Mouse (Mus musculus) heart, adult 11 months (tissue): Measurements from ENCODE around the gene Cdh23.
A peak's percentile ranks its signal among the peaks of the same experiment; 100 is the strongest.

Experiments
- DNase-seq: peaks from one replicate; pipeline ENCODE4 v3.0.0; 2022

Gene Cdh23

GRCm38 (mm10) chr10:60304854-60305628, 391.2 kb downstream of the Cdh23 start:
- DNase-seq = peak; percentile 95

DNA sequence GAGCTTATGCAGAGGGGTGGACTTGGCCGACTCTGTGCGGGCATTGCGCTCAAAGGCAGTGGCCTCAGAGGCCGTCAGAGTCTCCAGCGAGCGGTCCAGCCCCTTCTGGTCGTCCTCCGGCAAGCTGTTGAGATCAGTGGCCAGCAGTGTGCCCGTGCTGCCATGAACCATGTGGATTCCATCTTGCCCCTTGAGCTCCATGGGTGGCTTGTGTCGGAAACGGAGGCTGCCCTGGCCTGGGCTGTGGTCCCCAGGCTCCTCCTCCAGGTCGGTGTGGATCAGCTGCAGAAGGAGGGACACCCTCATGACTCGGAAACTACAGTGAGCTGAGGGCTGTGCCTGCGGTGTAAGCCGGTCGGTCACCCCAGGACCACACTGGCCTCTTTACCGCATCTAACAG, 392.9 kb downstream of the Cdh23 start:
- DNase-seq = no peak

- DNase-seq = no peak
Measured at GRCm38 (mm10) chr10:60299636-60300035, 396.7 kb downstream of the Cdh23 start.

DNA sequence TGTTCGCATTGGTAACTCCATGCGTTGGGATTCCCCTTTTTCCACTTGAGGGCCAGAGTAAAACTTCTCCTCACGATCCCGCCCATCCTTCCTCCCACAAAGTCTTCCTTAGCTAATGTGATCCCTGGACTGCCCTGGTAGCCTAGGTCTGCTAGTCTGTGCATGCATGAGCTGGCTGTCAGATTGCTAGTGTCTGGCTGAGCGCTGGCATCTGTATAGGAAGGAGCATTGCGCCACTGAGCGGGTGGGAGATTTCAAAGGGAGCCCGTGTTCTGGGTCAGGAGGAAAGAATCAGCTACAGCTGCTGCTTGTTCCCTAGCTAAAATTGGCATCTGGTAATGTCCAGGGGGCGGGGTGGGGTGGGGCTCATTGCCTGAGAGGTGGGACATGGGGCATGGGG, 400.3 kb downstream of the Cdh23 start:
- peak; percentile 94 for DNase-seq

- DNase-seq = no peak
Measured at GRCm38 (mm10) chr10:60295356-60295755, 400.9 kb downstream of the Cdh23 start.

DNA sequence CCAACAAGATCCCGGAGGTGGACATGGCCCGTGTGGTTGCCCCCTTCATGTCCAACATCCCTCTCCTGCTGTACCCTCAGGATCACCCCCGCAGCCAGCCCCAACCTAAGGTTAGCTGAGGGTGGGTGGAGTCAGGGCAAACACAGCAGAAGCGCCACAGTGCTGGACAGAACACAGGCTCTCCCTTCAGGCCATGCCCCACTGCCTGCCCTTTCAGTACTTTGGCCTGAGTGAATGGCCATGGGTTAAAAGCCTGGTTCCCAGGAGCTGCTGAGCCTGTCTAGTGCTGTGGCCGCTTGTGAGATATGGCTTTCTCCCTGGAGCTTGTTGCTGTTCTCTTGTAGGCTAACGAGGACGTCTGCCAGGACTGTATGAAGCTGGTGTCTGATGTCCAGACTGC, 401.7 kb downstream of the Cdh23 start:
- no peak for DNase-seq

- DNase-seq = no peak
Measured at GRCm38 (mm10) chr10:60292209-60292608, 404.1 kb downstream of the Cdh23 start.

- DNase-seq = no peak
Measured at GRCm38 (mm10) chr10:60290739-60291110, 405.6 kb downstream of the Cdh23 start.

DNA sequence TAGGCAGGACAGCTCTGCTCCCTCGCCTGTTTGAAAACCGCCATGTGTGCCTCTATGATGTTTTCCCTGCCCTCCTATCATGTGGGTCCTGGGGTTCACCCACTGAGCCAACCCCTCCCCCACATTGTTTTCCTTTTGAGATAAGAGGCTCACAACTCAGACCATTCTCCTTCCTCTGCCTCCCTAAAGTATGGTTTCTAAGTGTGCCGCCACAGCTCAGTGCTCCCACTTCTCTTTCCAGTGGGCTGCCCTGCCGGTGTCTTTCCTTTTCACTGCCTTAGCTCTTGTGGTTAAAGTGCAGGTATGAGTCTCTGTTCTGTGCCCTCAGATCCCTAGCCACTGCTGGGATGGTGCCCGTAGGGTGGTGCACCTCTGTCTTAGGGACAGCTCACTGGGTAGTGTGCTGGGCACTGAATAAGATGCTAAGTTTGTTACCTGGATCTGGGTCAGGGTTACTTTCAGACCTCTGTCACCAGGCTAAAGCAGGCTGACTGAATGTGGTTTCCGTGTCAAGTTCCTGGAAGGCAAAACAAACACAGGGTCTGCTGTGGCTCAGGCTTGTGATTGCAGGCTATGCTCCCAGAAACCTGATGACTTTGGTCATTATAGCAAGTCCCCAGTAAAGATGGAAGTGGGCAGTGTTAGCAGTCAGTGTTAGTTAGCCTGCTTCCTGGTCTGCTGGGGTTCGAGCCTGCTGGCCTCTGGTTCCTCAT, 406.1 kb downstream of the Cdh23 start:
- DNase-seq = no peak

GRCm38 (mm10) chr10:60289216-60289615, 407.1 kb downstream of the Cdh23 start:
- no peak for DNase-seq

- DNase-seq = no peak
Measured at GRCm38 (mm10) chr10:60287726-60288125, 408.6 kb downstream of the Cdh23 start.

DNA sequence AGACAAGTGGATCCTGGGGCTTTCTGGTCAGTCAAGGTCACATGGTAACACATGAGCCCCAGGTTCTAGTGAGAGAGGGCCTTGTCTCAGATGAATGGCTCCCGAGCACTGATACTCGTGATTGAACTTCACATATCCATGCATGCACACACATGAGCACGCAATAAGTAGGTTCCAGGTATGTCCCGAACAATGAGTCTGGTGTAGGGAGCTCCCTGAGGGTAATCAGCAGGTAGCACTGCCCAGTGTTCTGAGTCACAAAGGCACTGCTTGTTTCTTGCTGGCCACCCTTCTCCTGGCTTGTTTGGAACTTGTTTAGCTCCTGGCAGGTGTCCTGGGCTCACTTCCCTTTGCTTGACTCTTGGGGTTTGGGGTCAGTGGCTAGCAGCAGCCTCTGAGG, 409.1 kb downstream of the Cdh23 start:
- no peak for DNase-seq

GRCm38 (mm10) chr10:60286546-60286945, 409.7 kb downstream of the Cdh23 start:
- DNase-seq = peak; percentile 97

DNA sequence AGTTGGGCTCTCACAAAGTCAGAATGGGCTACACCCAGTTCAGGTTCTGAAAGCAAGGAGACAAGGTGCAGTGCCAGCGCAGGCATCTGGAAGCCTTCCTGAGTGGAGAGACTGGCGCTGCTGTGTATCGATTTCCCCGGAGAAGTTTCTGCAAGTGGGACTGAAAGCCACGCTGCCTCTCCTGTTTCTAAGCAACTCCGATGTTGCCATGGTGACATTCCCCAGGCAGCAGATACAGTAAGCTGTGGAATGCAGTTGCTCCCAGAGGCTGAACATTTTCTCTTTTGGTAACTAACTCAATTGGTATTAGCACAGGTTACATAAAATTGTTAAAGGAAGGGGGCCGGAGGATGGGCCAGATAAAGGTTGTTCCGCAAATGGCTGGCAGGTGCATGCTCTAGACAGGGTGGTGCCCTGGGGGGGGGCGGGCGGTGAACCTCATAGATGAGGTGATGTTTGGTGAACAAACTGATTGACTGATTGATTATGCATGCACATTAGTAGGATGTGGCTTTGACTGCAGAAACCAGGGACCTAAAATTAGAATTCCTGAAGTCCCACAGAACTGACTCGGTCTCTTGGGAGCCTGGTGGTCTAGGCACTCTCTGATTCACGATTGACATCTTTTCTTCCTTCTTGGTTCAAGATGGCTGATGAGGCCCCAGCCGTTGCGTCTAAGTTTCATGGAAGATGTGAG, 410.5 kb downstream of the Cdh23 start:
- peak; percentile 96 for DNase-seq

- no peak for DNase-seq
Measured at GRCm38 (mm10) chr10:60285183-60285582, 411.1 kb downstream of the Cdh23 start.

DNA sequence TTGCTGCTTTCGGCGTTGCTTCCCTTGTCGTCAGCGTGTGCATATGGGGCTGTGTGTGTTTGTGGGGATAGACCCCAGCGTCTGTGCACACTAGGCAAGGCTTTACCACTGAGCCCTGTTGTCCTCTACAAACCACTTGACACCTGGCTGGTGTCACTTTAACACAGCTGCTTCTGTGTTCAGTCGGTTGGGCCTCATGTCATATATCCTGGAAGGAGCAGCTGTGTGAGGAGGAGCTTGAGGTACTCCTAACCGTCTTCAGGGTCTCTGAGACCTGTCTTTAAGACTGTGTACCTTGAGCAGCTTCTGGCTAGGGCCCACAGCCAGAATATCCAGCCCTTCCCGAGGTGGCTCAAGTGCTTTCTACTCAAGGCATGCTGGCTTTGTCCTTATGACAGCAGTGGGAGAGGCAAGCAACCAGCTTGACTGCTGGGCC, 411.6 kb downstream of the Cdh23 start:
- no peak for DNase-seq

DNA sequence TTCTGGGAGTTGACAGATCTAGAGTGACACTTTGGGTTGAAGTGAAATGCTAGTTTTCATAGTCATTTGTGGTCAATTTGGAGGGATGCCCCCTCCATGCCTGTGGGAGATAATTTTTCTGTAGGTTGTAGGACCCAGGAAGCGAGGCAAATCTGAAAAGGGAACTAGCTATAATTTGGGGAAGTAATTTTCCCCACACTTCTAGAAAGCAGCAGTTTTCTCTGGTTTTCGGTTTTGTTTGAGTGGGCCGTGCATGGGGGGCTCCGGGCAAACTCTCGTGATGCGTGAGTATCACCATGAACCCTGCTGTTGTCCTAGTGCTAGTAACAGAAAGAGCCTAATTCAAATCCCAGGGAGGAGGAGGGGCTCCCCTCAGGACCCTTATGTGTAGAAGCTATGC, 412.0 kb downstream of the Cdh23 start:
- no peak for DNase-seq

- peak; percentile 98 for DNase-seq
Measured at GRCm38 (mm10) chr10:60282116-60283014, 413.9 kb downstream of the Cdh23 start.

GRCm38 (mm10) chr10:60281571-60282050, 414.7 kb downstream of the Cdh23 start:
- no peak for DNase-seq

DNA sequence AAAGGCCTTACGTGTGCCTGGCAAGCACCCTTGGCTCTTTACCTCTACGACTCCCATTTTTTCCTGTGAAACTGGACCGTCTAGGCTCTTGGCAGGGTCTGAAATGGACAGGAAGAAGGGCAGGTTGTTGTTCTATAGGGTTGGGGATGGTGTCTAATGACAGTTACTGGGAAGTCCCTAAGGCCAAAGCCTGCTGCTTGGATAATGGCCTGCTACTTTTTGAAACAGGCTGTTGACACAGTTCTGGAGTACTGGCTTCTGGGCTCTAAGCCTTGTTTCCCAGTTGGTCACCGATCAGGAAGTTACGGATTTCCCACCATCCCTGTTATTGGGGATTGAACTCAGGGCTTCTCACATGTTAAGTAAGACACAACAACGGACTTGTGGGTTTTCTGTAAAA, 415.9 kb downstream of the Cdh23 start:
- no peak for DNase-seq

GRCm38 (mm10) chr10:60279941-60280301, 416.4 kb downstream of the Cdh23 start:
- peak; percentile 98 for DNase-seq

GRCm38 (mm10) chr10:60279290-60279940, 416.9 kb downstream of the Cdh23 start:
- DNase-seq = peak; percentile 92
